Mouse (Mus musculus) layer of hippocampus, postnatal 36 days (tissue): Measurements from ENCODE around the gene Timm50. TPM values are rescaled to one million over a fixed set of nuclear protein-coding genes. Genes with fewer than 3 reads are reported as not detected.
A peak's percentile ranks its signal among the peaks of the same experiment; 100 is the strongest.

Source experiments
- DNase-seq, 2 experiments: peaks; one replicate each; pipeline ENCODE4 v3.0.0; 2022
- total RNA-seq, 2 experiments: library from RNA; stranded (reverse); gene quantifications; 2 replicates each; pipeline ENCODE4 v1.2.3; 2021

Gene Timm50
- total RNA-seq, result 10 to 100 TPM; 41.1 to 42.1 TPM

GRCm38 (mm10) chr7:28311926-28312543 lies at the start of gene Timm50:
Timm50 (minus strand) TSS chr7:28312072.
- DNase-seq, result peak; percentile 98 to 99

DNA sequence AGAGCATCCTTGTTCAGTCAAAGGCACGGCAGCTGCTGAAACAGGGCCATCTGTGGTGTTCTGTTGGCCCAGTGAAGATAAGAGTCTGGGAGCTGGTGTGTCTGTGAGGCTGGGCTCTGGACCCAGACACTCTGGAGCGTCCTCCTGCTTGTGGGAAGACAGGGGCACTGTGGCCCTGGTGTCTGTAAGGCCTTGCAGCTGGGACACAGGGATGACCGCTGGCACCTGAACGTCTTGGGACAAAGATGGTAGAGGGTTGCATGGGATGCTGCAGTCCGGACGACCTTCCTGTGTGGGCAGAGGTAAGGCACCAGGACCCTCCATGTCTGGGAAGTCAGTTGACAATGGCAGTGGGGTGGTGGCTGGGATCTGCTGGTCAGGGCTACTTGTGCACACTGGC lies 48.4 kb upstream of the Timm50 start:
- DNase-seq, result no peak

GRCm38 (mm10) chr7:28359854-28360253 lies 48.0 kb upstream of the Timm50 start:
- no peak for DNase-seq

DNA sequence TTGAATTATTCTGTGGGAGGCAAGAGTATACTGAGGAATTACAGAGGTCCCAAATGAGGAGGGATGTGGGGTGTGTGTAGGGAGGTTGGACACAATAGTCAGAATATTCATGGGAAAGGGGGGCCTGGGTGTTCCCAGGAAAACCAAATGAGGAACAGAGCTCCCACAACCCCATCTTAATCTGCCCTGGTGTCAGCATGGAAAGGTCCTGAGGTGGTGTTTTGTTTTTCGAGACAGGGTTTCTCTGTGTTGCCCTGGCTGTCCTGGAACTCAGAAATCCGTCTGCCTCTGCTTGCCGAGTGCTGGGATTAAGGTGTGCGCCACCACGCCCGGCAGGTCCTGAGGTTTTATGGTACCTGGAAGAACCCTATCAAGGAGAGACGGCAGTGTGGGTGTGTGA lies 46.6 kb upstream of the Timm50 start:
- DNase-seq, result no peak

GRCm38 (mm10) chr7:28357984-28358383 lies 46.1 kb upstream of the Timm50 start:
- no peak for DNase-seq

GRCm38 (mm10) chr7:28356981-28357380 lies 45.1 kb upstream of the Timm50 start:
- DNase-seq, result no peak

DNA sequence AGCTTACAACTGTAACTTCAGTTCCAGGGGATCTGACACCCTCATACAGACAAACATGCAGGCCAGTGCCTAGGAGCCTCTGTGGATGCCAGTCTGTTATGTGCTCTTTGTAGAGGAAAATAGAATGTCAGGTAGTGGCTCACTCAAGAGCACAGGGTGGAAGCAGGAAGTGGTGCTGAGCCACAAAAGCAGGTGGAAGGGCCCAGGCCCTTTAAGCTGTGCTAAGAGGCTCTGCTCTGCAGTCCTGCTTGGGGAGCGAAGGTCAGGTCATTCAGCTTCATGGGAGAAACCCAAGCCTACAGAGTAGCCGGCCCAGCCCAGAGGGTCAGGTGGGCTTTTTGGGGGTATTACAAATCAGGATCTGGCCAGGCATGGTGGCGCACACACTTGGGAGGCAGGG lies 43.3 kb upstream of the Timm50 start:
- no peak for DNase-seq

- DNase-seq, result no peak
These were observed 42.7 kb upstream of the Timm50 start for GRCm38 (mm10) chr7:28354596-28354995.

DNA sequence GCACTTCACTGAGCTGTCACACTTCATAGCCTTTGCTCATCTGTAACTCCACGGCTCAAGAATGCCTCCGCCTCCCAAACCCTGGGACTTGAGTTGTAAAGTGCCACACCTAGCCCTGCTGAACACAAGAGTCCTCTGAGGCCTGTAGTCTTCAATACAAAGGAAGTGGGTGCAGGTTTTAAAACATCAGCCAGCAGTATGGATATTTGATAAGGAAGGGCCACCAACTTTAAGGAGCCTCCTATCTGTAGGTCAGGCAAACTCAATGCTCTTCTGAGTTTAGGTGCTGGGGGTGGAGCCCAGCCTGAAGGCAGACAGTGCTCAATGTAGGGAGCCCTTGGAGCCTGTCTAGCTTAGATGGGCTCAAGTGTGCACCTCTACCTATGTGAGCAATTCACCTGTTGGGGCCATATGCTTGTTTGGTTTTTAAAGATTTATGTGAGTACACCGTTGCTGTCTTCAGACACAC lies 42.3 kb upstream of the Timm50 start:
- DNase-seq, result no peak

DNA sequence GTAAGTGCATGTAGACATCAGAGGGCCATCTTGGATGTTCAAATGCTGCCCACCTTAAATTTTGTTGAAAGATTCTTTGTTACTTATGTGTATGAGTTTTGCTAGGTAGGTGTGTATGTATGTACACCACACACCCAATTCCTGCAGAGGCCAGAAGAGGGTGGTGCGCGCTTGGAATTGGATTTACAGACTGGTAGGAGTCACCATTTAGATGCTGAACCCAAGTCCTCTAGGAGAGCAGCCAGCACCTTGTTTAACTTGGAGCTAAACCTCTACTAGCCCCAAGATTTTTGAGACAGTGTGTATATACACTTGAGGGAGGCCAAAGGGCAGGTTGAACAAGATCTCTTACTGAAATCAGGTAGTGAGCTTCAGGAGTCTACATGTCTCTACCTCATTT lies 41.4 kb upstream of the Timm50 start:
- DNase-seq, result no peak

GRCm38 (mm10) chr7:28351676-28352191 lies 39.9 kb upstream of the Timm50 start:
- no peak for DNase-seq

DNA sequence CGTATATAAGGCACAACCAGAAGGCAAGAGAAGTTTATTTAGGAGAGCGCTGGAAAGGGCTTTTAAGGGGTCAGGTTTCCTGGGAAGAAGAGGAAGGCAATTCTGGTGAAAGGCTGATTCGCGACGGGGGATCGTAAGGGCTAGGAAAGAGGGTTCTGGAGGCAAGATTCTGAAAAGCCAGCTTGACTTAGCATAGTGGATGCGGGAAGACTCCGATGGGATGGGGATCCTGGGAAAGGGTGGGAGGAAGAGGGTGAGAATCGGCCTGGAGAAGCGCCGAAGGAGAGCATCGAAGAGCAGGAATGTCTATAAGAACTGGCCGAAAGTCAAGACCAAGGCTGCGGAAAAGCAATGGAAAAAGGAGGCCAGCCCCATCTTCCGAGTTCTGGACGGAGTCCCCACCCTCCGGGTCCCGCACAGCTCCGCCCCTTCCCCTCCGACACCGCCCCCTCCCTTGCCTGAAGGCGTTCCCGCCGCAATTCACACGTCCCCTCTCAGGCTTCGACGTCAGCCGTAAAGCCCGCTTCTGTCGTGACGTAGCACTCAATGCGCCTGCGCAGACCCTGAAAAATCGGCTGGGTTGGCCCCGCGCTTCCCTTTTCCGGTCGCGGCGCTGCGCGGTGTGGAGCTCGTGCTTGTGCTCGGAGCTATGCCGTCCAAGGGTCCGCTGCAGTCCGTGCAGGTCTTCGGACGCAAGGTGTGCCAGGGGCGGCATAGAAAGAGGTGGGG lies 38.4 kb upstream of the Timm50 start, which contains the start of gene Rps16:
TSS of gene Rps16 (plus strand) at position 498 of the 729 bp plus-strand sequence.
- peak; percentile 98 to 99 for DNase-seq

DNA sequence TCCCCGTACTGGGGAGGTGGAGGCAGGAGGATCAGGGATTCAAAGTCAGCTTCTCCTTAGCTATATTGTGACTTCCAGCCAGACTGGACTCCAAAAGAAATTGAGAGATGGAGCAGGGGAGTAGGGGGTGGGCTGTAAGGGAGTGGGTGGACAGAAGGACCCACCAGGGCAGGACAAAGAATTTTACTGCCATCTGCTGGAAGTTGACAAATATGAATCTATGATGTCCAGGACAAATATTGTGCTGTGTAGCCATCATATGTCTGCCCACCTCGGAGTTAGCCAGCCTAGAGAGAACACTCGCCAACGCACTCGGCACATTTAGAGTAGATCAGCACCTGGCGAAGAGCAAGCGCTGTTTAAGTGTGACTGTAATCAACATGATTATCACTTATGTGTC lies 36.7 kb upstream of the Timm50 start:
- DNase-seq, result no peak

DNA sequence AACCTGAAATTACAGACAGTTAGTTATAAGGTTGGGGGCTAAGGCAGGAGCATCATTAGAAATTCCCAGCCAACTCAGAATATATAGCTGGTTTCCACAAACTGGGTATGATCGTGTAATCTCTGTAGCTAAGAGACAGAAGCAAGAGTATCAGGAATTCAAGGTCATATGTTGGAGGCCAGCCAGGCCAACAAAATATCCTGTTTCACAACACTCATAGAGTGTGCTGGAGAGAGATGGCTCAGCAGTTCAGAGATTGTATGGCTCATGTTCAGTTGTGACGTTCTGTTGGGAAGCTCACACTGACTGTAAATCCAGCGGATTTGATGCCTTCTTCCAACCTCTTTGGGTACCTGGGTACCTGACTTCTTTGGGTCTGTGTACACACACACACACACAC lies 35.9 kb upstream of the Timm50 start:
- no peak for DNase-seq

- no peak for DNase-seq
These were observed 32.8 kb upstream of the Timm50 start for GRCm38 (mm10) chr7:28344637-28345036.

DNA sequence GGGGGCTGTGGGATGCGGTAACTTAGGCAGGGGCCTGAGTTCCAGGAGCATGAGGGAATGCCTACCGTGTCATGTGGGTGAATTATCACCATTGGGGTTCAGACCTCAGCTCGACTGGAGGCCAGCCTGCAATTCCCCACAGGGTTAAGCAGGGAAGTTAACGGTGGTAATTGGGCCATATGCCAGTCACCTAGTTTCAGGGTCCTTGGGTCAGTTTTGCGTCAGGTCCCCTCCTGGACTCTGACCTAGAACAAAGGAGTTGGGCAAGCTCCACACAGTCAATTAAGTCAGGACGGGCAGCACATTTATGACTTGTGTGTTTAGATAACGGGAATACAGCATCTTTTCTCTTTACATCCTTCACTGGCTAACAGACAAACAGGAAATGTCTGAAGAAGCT lies 29.5 kb upstream of the Timm50 start:
- no peak for DNase-seq

DNA sequence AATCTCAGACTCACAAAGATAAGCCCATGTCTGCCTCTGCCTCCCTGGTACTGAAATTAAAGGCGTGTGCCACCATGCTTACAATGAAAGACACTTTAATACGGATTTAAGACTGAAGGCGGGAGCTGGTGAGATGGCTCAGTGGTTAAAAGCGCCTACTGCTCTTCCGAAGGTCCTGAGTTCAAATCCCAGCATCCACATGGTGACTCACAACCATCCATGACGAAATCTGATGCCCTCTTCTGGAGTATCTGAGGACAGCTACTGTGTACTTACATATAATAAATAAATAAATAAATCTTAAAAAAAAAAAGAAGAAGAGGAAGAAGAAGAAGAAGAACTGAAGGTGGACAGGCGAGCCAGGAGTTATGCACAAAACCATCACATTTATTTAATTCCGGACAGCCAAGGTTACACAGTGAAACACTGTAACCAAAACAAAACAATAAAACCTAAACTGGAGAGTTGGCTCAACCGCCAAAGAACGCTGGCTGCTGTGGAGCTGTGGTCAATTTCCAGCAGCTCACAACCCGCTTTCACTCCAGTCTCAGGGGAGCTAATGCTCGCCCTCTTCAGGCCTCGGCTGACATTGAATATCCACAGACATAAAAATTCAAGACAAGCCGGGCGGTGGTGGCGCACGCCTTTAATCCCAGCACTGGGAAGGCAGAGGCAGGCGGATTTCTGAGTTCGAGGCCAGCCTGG lies 27.5 kb upstream of the Timm50 start:
- DNase-seq, result no peak

DNA sequence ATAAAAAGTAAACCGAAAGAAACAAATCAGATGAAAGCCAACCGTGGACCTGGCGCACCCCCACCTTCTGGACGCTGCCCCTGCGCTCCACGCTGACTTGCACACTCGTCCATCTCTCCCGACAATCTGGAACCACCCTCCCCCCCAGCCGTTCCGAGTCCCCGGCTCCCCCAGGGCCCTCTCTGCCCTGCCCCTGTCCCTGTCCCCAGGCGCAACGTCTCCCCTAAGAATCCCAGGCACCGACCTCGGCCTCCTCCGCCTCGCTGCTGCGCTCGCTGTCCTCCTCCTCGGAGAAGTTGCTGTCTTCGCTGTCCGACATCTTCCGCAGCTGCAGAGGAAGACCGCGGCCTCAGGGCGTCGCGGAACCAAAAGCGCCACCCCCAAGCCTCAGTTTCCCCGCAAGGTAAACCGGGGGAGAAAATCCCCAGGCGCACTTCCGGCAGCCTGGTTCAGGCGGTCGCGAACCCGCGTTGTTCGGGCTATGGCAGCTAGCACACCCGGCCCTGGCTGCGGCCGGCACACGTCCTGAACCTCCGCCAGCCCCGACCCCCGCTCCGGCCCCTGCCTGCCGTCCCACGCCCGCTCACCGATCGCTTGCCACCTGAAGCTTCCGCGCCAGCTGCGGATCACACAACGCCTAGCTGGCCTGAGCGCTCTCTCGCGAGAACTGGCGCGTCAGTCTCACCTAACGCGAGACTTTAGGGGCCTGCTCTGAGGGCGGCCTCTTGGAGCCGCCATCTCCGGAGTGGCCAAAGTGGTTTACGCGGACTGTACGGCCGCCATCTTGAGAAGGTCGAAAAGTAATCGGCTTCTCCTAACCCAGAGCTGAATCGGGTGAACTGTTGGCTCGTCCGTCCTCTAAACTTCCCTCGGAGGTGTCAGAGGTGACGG lies 26.5 kb upstream of the Timm50 start, which contains the start of gene Supt5:
TSS of gene Supt5 (minus strand) at position 639 of the 891 bp plus-strand sequence.
- DNase-seq, result peak; percentile 94 to 97

DNA sequence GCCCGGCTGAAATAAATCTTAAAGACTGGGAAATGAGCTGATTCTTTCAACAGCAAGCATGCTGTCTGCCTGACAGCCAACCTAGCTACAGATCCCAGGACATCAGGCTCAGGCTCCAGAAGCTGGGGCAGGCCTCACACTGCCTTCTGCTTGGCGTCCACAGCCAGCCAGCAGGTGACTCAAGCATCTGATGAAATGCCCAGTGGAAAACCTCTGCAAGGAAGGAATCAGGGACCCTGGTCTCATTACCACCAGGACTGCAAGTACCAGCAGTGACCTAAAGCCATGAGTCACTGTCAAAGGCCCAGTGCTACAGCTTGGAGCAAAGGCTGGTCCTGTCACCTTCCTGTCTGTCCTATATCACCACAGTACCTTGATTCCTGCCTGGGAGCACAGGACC lies 23.6 kb upstream of the Timm50 start:
- no peak for DNase-seq

GRCm38 (mm10) chr7:28334534-28334933 lies 22.7 kb upstream of the Timm50 start:
- DNase-seq, result no peak

DNA sequence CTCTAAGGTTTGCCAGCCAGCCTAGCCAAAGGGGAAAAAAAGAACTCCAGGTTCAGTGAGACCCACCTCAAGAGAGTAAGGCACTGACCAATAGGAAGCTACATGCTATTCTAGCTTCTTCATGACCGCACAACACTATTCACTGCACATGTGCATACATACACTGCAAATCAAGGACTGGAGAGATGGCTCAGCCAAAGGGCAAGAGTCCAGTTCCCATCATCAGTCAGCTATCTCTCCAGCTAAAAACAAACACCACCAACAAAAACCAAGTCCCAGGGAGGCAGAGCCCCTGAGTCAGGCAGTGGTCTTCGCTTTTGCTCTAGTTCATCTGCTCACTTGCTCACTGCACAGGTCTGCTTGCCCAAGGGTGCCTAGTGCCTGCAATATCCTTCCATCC lies 16.4 kb upstream of the Timm50 start:
- no peak for DNase-seq

DNA sequence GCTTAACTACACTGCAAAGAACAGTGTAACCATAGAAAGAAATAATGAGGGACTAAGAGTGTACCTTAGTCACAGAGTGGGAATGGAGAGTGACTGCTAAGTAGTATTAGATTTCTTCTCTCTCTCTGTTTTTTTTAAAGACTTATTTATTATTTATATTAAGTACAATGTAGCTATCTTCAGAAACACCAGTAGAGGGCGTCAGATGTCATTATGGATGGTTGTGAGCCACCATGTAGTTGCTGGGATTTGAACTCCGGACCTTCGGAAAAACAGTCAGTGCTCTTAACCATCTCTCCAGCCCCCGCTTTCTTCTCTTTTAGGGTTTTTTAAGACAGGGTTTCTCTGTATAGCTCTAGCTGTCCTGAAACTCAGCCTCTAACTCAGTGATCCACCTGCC lies 14.6 kb upstream of the Timm50 start:
- DNase-seq, result no peak
